Mouse (Mus musculus) lung, postnatal 4 days (tissue): ENCODE measurements around the gene Vmn2r105.

ENCODE experiments used
- DNase-seq, 2 experiments: peaks; one replicate each; pipeline ENCODE4 v3.0.0; 2021

Vmn2r105 gene

GRCm38 (mm10) chr17:20234952-20235351 lies at the start of gene Vmn2r105:
Gene Vmn2r105 (minus strand): TSS chr17:20235052.
- no peak for DNase-seq

GRCm38 (mm10) chr17:20255522-20255921 lies 20.7 kb upstream of the Vmn2r105 start:
- DNase-seq = no peak

GRCm38 (mm10) chr17:20182997-20183396 lies 51.9 kb downstream of the Vmn2r105 start, which contains the start of gene Fpr-rs6:
Gene Fpr-rs6 (minus strand): TSS chr17:20183097.
- no peak for DNase-seq
